Mouse (Mus musculus): ENCODE results near the gene Zfp449. TPM values are rescaled to one million over a fixed set of nuclear protein-coding genes. Genes with fewer than 3 reads are reported as not detected.

Gene Zfp449
- polyA plus RNA-seq (2014; fragmentation: Nextera tagmentation; extraction: Ambion mirVana): 10.7 and 11.6 TPM in 2 replicates

- H3K4me3 ChIP-seq (ENCODE audit: low read depth, low read length): peak within 1 kb of the TSS; percentile 55
- H3K27ac ChIP-seq (replicated peaks; ENCODE audit: low read depth, low read length): no peak within 1 kb of the TSS; the same call in 1 of the 2 replicates
- peak within 1 kb of the TSS; percentile 49 for H3K4me2 ChIP-seq (ENCODE audit: low read depth, low read length)
- H3K36me3 ChIP-seq (ENCODE audit: control insufficient read depth, insufficient read depth, low read length): no peaks in the 10 kb centered on the region
- H3K9me3 ChIP-seq (ENCODE audit: control insufficient read depth, low read length): no peaks in the 10 kb centered on the region
- H3K9ac ChIP-seq (ENCODE audit: low read depth, low read length): peak within 1 kb of the TSS; percentile 65
- no peaks in the 10 kb centered on the region for H3K4me1 ChIP-seq (ENCODE audit: control insufficient read depth, insufficient read depth, low read length)
- DNase-seq (ENCODE audit: low spot score) (peak; percentile 96), ATAC-seq (ENCODE audit: low read depth) (peak; percentile 98)
- WGBS: 26% methylated on average over 22 of the region's 39 CpGs
- H3K27me3 ChIP-seq (replicated peaks; ENCODE audit: control insufficient read depth, insufficient read depth, low read length): no peaks in the 10 kb centered on the region
Observed at GRCm38 (mm10) chrX:56346176-56346931, at the start of gene Zfp449. Gene Zfp449, plus strand, starts transcription at chrX:56346400.

DNA sequence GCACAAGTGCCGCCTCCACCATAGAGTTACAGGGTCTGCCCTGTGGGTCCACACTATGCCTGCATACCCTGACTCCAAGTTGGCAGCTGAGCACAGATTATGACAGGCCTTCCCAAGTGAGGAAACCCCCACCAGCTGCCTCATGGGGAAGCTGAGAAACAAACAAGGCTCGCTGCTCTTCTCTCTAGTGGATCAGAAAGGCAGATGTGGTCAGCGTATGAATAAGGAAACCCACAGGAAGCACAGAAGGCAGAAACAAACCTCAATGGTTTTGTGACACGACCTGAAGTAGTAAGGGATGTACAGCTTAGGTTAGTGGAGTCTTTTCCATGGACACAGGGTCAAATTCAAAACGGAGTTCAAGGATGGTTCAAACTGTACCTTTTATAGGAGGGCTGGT lies 38.6 kb upstream of the Zfp449 start:
- no peaks in the 10 kb centered on the region for H3K27me3 ChIP-seq (replicated peaks; ENCODE audit: control insufficient read depth, insufficient read depth, low read length)
- H3K4me3 ChIP-seq (ENCODE audit: low read depth, low read length): no peak overlapping the region
- no peaks in the 10 kb centered on the region for H3K36me3 ChIP-seq (ENCODE audit: control insufficient read depth, insufficient read depth, low read length)
- no peaks in the 10 kb centered on the region for H3K4me1 ChIP-seq (ENCODE audit: control insufficient read depth, insufficient read depth, low read length)
- WGBS: 82% methylated on average over 5 of the region's 5 CpGs
- H3K4me2 ChIP-seq (ENCODE audit: low read depth, low read length): no peak overlapping the region
- ATAC-seq (ENCODE audit: low read depth) (no peak), DNase-seq (ENCODE audit: low spot score) (no peak)
- no peak overlapping the region for H3K9ac ChIP-seq (ENCODE audit: low read depth, low read length)
- no peak overlapping the region for H3K27ac ChIP-seq (replicated peaks; ENCODE audit: low read depth, low read length)
- no peaks in the 10 kb centered on the region for H3K9me3 ChIP-seq (ENCODE audit: control insufficient read depth, low read length)

DNA sequence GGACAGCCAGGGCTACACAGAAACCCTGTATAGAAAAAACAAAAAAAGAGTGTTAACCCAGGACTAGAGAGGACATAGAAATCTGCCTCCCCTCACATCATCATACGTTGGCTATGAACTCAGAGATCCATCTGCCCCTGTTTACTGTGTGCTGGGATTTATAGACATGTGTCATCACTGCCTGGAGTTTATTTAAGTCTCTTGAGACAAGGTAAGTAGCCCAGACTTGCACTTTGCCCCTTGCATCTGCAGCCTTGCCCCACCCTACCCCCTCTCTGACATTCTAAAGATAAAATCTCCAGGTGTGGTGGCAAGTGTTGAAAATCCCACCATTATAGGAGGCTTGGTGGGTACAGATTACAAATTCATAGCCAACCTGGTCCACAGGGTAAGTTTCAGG lies 33.4 kb upstream of the Zfp449 start:
- ATAC-seq (ENCODE audit: low read depth) (no peak), DNase-seq (ENCODE audit: low spot score) (no peak)
- no peak overlapping the region for H3K27ac ChIP-seq (replicated peaks; ENCODE audit: low read depth, low read length)
- H3K9ac ChIP-seq (ENCODE audit: low read depth, low read length): no peak overlapping the region
- H3K4me3 ChIP-seq (ENCODE audit: low read depth, low read length): no peak overlapping the region
- no peaks in the 10 kb centered on the region for H3K9me3 ChIP-seq (ENCODE audit: control insufficient read depth, low read length)
- no peak overlapping the region for H3K4me2 ChIP-seq (ENCODE audit: low read depth, low read length)
- no peaks in the 10 kb centered on the region for H3K27me3 ChIP-seq (replicated peaks; ENCODE audit: control insufficient read depth, insufficient read depth, low read length)
- H3K36me3 ChIP-seq (ENCODE audit: control insufficient read depth, insufficient read depth, low read length): no peaks in the 10 kb centered on the region
- 64% methylated on average over 1 of the region's 1 CpGs for WGBS
- H3K4me1 ChIP-seq (ENCODE audit: control insufficient read depth, insufficient read depth, low read length): no peaks in the 10 kb centered on the region

GRCm38 (mm10) chrX:56322096-56322495 lies 24.1 kb upstream of the Zfp449 start:
- H3K9ac ChIP-seq (ENCODE audit: low read depth, low read length): no peak overlapping the region
- H3K36me3 ChIP-seq (ENCODE audit: control insufficient read depth, insufficient read depth, low read length): no peaks in the 10 kb centered on the region
- H3K27ac ChIP-seq (replicated peaks; ENCODE audit: low read depth, low read length): no peak overlapping the region
- H3K4me2 ChIP-seq (ENCODE audit: low read depth, low read length): no peak overlapping the region
- 74% methylated on average over 5 of the region's 5 CpGs for WGBS
- DNase-seq (ENCODE audit: low spot score) (no peak), ATAC-seq (ENCODE audit: low read depth) (no peak)
- no peaks in the 10 kb centered on the region for H3K4me1 ChIP-seq (ENCODE audit: control insufficient read depth, insufficient read depth, low read length)
- H3K27me3 ChIP-seq (replicated peaks; ENCODE audit: control insufficient read depth, insufficient read depth, low read length): no peaks in the 10 kb centered on the region
- no peaks in the 10 kb centered on the region for H3K9me3 ChIP-seq (ENCODE audit: control insufficient read depth, low read length)
- no peak overlapping the region for H3K4me3 ChIP-seq (ENCODE audit: low read depth, low read length)

- Histone ChIP-seq H3K9me3 (ENCODE audit: control insufficient read depth, low read length) (no peaks in the 10 kb centered on the region), H3K27me3 (replicated peaks; ENCODE audit: control insufficient read depth, insufficient read depth, low read length) (no peaks in the 10 kb centered on the region), H3K36me3 (ENCODE audit: control insufficient read depth, insufficient read depth, low read length) (no peaks in the 10 kb centered on the region), H3K9ac (ENCODE audit: low read depth, low read length) (no peak overlapping the region), H3K4me2 (ENCODE audit: low read depth, low read length) (no peak overlapping the region), H3K4me3 (ENCODE audit: low read depth, low read length) (no peak overlapping the region), H3K4me1 (ENCODE audit: control insufficient read depth, insufficient read depth, low read length) (no peaks in the 10 kb centered on the region), H3K27ac (replicated peaks; ENCODE audit: low read depth, low read length) (no peak overlapping the region)
- 73% methylated on average over 2 of the region's 2 CpGs for WGBS
- DNase-seq (ENCODE audit: low spot score) (no peak), ATAC-seq (ENCODE audit: low read depth) (no peak)
Observed at GRCm38 (mm10) chrX:56322731-56323130, 23.5 kb upstream of the Zfp449 start.

DNA sequence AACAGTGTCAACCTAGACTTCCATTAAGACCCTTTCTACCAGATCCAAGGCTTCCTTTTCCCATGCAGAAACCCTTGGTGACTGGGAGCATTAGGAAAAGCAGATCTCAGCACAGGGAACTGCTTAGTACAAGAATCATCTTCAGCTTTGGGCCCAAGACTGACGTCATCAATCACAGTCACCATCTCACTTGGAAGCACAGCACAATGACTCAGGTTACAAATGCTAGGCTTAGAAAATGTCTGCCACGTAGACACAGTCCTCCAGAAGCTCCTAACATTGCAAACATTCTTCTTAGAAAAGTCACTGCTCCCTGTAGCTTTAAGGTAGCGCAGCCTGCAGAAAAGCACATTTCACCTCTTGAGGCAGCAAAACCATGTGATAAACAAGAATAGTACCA lies 14.2 kb upstream of the Zfp449 start:
- no peak for DNase-seq (ENCODE audit: low spot score)
- Histone ChIP-seq H3K4me2 (ENCODE audit: low read depth, low read length) (no peak overlapping the region), H3K9me3 (ENCODE audit: control insufficient read depth, low read length) (no peaks in the 10 kb centered on the region), H3K27ac (replicated peaks; ENCODE audit: low read depth, low read length) (no peak overlapping the region), H3K36me3 (ENCODE audit: control insufficient read depth, insufficient read depth, low read length) (no peaks in the 10 kb centered on the region), H3K4me1 (ENCODE audit: control insufficient read depth, insufficient read depth, low read length) (no peaks in the 10 kb centered on the region), H3K4me3 (ENCODE audit: low read depth, low read length) (no peak overlapping the region), H3K27me3 (replicated peaks; ENCODE audit: control insufficient read depth, insufficient read depth, low read length) (no peaks in the 10 kb centered on the region), H3K9ac (ENCODE audit: low read depth, low read length) (no peak overlapping the region)
- no peak for ATAC-seq (ENCODE audit: low read depth)
- WGBS: 58% methylated on average over 3 of the region's 3 CpGs

DNA sequence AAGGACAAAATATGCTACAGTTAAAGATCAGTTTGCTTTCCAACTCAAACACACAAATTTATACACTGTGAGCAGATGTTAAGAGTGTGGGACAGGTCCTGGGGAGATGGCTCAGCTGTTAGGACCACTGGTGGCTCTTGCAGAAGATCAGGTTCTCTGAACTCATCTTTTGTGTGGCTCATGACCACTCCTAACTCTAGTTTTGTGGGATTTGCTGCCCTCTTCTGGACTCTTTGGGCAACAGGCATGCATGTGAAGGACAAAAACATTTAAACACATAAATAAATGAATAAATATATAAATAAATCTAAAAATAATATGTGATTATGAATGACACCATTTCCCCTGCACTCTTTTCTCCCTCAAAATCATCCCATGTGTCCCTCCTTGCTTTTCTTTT lies 5.9 kb upstream of the Zfp449 start:
- Histone ChIP-seq H3K4me1 (ENCODE audit: control insufficient read depth, insufficient read depth, low read length) (no peaks in the 10 kb centered on the region), H3K4me2 (ENCODE audit: low read depth, low read length) (no peak overlapping the region), H3K27ac (replicated peaks; ENCODE audit: low read depth, low read length) (no peak overlapping the region), H3K36me3 (ENCODE audit: control insufficient read depth, insufficient read depth, low read length) (no peaks in the 10 kb centered on the region), H3K27me3 (replicated peaks; ENCODE audit: control insufficient read depth, insufficient read depth, low read length) (no peaks in the 10 kb centered on the region), H3K9me3 (ENCODE audit: control insufficient read depth, low read length) (no peaks in the 10 kb centered on the region), H3K4me3 (ENCODE audit: low read depth, low read length) (no peak overlapping the region), H3K9ac (ENCODE audit: low read depth, low read length) (no peak overlapping the region)
- DNase-seq (ENCODE audit: low spot score): peak; percentile 20
- no peak for ATAC-seq (ENCODE audit: low read depth)

- Histone ChIP-seq H3K4me2 (ENCODE audit: low read depth, low read length) (no peak overlapping the region), H3K4me3 (ENCODE audit: low read depth, low read length) (no peak overlapping the region), H3K9me3 (ENCODE audit: control insufficient read depth, low read length) (no peaks in the 10 kb centered on the region), H3K4me1 (ENCODE audit: control insufficient read depth, insufficient read depth, low read length) (no peaks in the 10 kb centered on the region), H3K27me3 (replicated peaks; ENCODE audit: control insufficient read depth, insufficient read depth, low read length) (no peaks in the 10 kb centered on the region), H3K27ac (replicated peaks; ENCODE audit: low read depth, low read length) (no peak overlapping the region), H3K36me3 (ENCODE audit: control insufficient read depth, insufficient read depth, low read length) (no peaks in the 10 kb centered on the region), H3K9ac (ENCODE audit: low read depth, low read length) (no peak overlapping the region)
- DNase-seq (ENCODE audit: low spot score) (no peak), ATAC-seq (ENCODE audit: low read depth) (no peak)
- 78% methylated on average over 3 of the region's 3 CpGs for WGBS
Observed at GRCm38 (mm10) chrX:56342921-56343320, 3.3 kb upstream of the Zfp449 start.

DNA sequence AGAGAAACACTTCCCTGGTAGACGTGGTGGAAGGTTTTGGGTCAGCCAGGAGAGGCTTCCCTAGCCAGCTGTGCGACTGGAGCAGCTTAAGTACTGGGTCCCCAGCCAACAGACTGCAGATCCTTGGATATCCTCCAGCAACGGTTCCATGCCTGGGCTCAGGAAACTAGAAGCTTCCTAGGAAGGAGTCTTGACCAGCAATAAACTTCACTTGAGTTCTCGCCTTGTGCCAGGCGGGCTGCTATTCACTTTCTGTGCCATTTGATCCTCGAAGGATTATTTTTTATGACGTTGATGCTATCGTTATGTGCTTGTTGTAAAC lies 693 bp downstream of the Zfp449 start:
- 44% methylated on average over 8 of the region's 8 CpGs for WGBS
- Histone ChIP-seq H3K9ac (ENCODE audit: low read depth, low read length) (peak overlapping the region; percentile 65), H3K4me3 (ENCODE audit: low read depth, low read length) (peak overlapping the region; percentile 55), H3K27ac (replicated peaks; ENCODE audit: low read depth, low read length) (no peak overlapping the region; the same call in 1 of the 2 replicates), H3K4me1 (ENCODE audit: control insufficient read depth, insufficient read depth, low read length) (no peaks in the 10 kb centered on the region), H3K36me3 (ENCODE audit: control insufficient read depth, insufficient read depth, low read length) (no peaks in the 10 kb centered on the region), H3K9me3 (ENCODE audit: control insufficient read depth, low read length) (no peaks in the 10 kb centered on the region), H3K4me2 (ENCODE audit: low read depth, low read length) (peak overlapping the region; percentile 49), H3K27me3 (replicated peaks; ENCODE audit: control insufficient read depth, insufficient read depth, low read length) (no peaks in the 10 kb centered on the region)
- DNase-seq (ENCODE audit: low spot score) (peak; percentile 76), ATAC-seq (ENCODE audit: low read depth) (no peak)

Measured in embryonic facial prominence, embryonic 14.5 days (tissue).